Mouse (Mus musculus): Measurements from ENCODE around the gene Cntn1. TPM values are rescaled to one million over a fixed set of nuclear protein-coding genes. Genes with fewer than 3 reads are reported as not detected.

Cntn1 gene
- 2.1 TPM in 2 replicates for polyA plus RNA-seq (2016; fragmentation: Nextera tagmentation; extraction: Ambion mirVana)

DNA sequence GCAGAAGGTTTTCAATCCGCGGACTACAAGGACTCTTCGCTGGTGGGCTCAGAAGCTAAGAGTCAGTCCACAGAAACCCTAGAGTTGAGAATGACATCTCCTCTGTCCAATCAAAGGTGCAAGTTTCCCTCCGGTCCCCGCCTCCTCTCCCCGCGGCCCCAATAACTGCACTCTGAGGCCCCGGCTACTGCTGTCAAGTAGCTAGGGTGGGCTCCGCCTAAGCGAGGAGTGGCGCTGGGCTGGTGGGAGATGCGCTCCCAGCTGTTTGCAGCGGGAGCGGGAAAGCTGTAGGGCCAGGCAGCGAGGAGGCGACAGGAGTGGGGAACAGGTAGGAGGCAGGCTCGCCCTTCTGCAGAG lies at the start of gene Cntn1:
Gene Cntn1, plus strand, starts transcription at position 170 of the 357 bp plus-strand sequence.
- peak within 1 kb of the TSS; percentile 44 for H3K27ac ChIP-seq (replicated peaks)

DNA sequence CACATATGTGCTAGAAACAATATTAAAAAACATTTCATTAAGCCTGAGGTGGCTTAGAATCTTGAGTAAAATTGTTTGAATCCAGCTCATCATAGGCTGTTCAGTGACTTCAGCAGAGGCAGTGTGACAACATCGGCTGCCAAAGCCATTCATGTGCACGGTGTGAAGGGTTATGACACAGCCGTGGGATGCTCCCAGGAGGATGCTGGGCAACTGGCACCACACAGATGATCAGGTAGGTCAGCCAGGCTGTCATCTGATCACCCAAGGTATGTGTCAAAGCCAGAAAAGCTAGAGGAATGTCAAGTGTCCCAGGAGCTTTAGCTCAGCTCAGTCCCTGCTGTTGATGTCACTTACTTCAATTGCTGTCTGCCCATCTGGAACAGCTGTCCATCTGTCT lies 49.5 kb upstream of the Cntn1 start:
- Histone ChIP-seq H3K9me3 (no peaks in the 10 kb centered on the region), H3K36me3 (replicated peaks) (no peaks in the 10 kb centered on the region), H3K4me3 (no peak overlapping the region), H3K27ac (replicated peaks) (no peak overlapping the region), H3K27me3 (replicated peaks; ENCODE audit: low read depth, poor library complexity, severe bottlenecking) (no peaks in the 10 kb centered on the region), H3K4me1 (no peaks in the 10 kb centered on the region)
- no peak for DNase-seq (ENCODE audit: low spot score)
- 81% methylated on average over 3 of the region's 3 CpGs for WGBS

More for the DNA sequence above, at the start of gene Cntn1:
- no peaks in the 10 kb centered on the region for H3K9me3 ChIP-seq
- H3K27me3 ChIP-seq (replicated peaks; ENCODE audit: low read depth, poor library complexity, severe bottlenecking), result peaks cover 33% of the 10 kb centered on the region
- DNase-seq (ENCODE audit: low spot score), result peak; percentile 88
- peak within 1 kb of the TSS; percentile 64 for H3K4me3 ChIP-seq
- WGBS, result under 1% methylated on average over 17 of the region's 17 CpGs
- no peaks in the 10 kb centered on the region for H3K36me3 ChIP-seq (replicated peaks)
- peaks cover 16% of the 10 kb centered on the region for H3K4me1 ChIP-seq

DNA sequence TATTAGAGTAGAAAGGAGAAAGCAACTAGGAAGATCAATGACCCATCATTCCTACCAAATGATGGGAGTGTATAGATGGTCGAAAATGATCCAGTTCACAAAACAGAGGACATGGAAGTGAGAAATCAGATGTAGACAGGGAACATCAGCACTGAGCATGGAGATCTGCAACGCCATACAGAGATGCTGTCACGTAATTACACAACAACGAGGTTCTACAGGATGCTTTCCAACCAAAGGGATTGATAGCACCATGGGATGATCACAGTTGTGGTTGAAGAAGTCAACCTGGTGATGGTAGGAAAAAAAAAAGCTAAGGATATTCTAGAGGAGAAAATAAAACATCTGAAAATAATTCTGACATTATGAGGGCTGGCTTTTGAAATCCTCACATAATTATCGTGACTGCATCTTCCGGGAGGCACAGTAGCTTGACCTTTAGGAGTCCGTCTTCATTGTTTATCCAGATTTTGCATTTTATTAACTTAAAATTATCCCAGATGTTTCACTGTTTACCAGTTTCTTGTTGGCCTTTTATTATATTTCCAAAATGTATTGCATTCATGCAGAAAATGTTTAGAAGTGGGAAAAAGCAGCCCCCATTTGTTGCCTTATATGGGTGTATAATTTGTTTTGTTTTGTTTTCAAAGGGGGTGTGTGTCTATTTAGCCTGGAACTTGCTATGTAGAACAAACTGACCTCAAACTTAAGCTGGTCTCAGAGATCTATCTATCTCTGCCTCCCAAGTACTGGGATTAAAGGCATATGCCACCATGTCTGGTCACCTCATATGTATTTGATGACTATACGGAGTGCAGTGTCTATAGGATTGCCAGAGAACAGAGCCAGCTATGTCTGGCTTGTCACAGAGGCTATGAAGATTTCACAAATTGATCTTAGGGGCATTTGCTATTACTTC lies 38.5 kb upstream of the Cntn1 start:
- H3K9me3 ChIP-seq, result no peaks in the 10 kb centered on the region
- no peaks in the 10 kb centered on the region for H3K36me3 ChIP-seq (replicated peaks)
- H3K4me1 ChIP-seq, result no peaks in the 10 kb centered on the region
- DNase-seq (ENCODE audit: low spot score), result no peak
- no peaks in the 10 kb centered on the region for H3K27me3 ChIP-seq (replicated peaks; ENCODE audit: low read depth, poor library complexity, severe bottlenecking)
- no peak overlapping the region for H3K4me3 ChIP-seq
- WGBS, result 84% methylated on average over 8 of the region's 8 CpGs
- H3K27ac ChIP-seq (replicated peaks), result no peak overlapping the region

DNA sequence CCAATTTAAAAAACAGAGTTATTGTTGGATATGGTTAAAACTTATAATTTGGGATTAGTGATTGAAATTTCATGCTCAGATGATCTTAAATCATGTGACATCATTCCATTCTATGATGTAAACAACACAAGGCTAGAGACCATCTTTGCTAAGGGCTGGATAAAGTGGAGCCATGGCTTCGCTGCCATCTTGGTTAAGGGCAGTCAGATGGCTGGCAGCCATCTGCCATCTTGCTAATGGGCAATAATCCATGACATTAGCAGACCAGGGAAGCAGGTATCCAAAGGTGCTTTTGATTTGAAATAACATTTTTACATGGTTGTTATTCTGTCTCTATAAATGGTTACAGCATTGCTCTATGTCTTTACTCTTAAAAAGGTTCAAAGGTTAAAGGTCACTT lies 16.9 kb upstream of the Cntn1 start:
- Histone ChIP-seq H3K4me3 (no peak overlapping the region), H3K36me3 (replicated peaks) (no peaks in the 10 kb centered on the region), H3K27me3 (replicated peaks; ENCODE audit: low read depth, poor library complexity, severe bottlenecking) (no peaks in the 10 kb centered on the region), H3K4me1 (no peaks in the 10 kb centered on the region), H3K9me3 (no peaks in the 10 kb centered on the region), H3K27ac (replicated peaks) (no peak overlapping the region)
- DNase-seq (ENCODE audit: low spot score), result no peak
- WGBS, result 88% methylated on average over 1 of the region's 1 CpGs

DNA sequence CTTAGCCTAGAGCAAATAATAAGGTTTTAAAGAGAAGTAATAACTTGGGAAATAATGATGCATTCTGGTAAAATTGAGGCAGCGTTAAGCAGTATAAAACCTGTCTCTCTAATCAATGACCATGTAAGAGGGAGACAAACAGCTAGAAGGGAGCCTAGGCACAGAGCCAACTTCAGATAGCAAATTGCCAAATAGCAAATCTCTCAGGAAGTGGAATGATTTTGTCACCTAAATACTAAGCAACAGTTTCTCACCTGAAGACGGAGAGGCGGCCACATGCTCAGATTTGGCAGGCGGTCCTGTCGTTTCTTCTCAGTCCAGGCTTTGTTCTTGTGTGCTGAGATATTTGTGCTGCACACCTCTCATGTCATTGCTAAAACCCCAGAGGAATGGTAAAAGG lies 8.4 kb upstream of the Cntn1 start:
- H3K36me3 ChIP-seq (replicated peaks), result no peaks in the 10 kb centered on the region
- no peak for DNase-seq (ENCODE audit: low spot score)
- H3K4me3 ChIP-seq, result no peak overlapping the region
- 93% methylated on average over 5 of the region's 5 CpGs for WGBS
- no peaks in the 10 kb centered on the region for H3K9me3 ChIP-seq
- H3K27me3 ChIP-seq (replicated peaks; ENCODE audit: low read depth, poor library complexity, severe bottlenecking), result no peaks in the 10 kb centered on the region
- no peaks in the 10 kb centered on the region for H3K4me1 ChIP-seq
- no peak overlapping the region for H3K27ac ChIP-seq (replicated peaks)

DNA sequence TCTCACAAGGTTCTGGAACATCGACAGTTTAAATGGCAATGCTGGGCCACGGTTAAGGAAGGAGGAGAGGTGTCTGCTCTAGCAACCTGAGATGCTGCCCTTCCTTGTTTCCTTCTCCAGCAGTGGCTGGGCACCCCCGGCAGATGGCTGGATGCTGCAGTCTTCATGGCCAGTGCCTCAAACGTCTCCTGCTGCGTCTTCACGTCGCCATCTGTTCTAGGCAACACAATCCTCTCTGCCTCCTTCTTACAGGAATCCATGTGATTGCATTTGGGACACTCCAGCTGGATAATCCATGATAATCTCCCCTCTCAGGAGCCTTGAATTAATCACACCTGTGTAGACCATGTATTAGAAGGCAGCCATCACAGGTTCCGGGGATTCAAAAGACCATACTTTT lies 4.9 kb upstream of the Cntn1 start:
- WGBS, result 88% methylated on average over 8 of the region's 8 CpGs
- DNase-seq (ENCODE audit: low spot score), result no peak
- H3K9me3 ChIP-seq, result no peaks in the 10 kb centered on the region

DNA sequence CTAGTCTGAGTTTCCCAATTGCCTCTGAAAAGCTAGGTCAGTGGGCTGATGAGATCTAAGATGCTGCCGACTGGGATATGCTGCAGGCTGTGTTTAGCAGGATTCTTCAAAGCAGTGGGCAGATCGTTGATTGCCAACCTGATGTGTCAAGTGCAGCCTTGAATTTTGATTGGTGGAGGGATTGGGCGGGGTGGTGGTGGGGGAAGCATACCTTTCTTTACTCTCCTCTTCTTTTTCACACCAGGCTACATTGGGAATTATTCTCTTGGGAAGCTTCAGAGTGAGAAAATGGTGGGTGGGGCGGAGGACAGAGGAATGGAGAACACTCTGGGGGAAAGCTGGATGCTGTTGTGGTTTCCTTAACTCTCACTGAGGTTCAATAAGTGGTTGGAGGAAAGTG lies 2.9 kb upstream of the Cntn1 start:
- Histone ChIP-seq H3K27ac (replicated peaks) (no peak overlapping the region), H3K4me1 (peaks cover 16% of the 10 kb centered on the region), H3K27me3 (replicated peaks; ENCODE audit: low read depth, poor library complexity, severe bottlenecking) (peaks cover 33% of the 10 kb centered on the region), H3K9me3 (no peaks in the 10 kb centered on the region), H3K4me3 (no peak overlapping the region), H3K36me3 (replicated peaks) (no peaks in the 10 kb centered on the region)
- DNase-seq (ENCODE audit: low spot score), result no peak
- 72% methylated on average over 4 of the region's 4 CpGs for WGBS

More for the DNA sequence above, 4.9 kb upstream of the Cntn1 start:
- H3K36me3 ChIP-seq (replicated peaks), result no peaks in the 10 kb centered on the region
- peaks cover 4% of the 10 kb centered on the region for H3K4me1 ChIP-seq
- no peak overlapping the region for H3K4me3 ChIP-seq
- H3K27me3 ChIP-seq (replicated peaks; ENCODE audit: low read depth, poor library complexity, severe bottlenecking), result peaks cover 18% of the 10 kb centered on the region
- no peak overlapping the region for H3K27ac ChIP-seq (replicated peaks)

DNA sequence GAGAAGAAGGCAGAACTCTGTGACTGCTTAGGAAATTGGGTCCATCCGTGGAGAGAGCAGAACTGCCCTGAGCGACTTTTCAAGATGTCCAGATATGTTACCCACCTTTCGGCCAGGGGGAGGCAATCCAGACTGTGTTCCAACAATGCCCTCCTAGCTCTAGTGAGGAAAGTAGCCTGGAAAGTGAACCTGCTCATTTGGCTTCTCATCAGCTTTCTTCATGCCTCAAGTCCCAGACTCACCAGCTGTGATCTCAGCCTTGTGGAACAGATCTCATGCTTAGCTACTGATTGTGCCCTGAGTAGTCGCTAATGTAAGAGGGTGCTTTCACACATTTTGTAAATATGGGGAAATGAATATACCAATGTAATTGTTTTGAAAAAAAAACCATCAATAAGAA lies 2.4 kb upstream of the Cntn1 start:
- H3K4me1 ChIP-seq, result peaks cover 16% of the 10 kb centered on the region
- H3K36me3 ChIP-seq (replicated peaks), result no peaks in the 10 kb centered on the region
- no peak for DNase-seq (ENCODE audit: low spot score)
- 85% methylated on average over 4 of the region's 4 CpGs for WGBS
- H3K27me3 ChIP-seq (replicated peaks; ENCODE audit: low read depth, poor library complexity, severe bottlenecking), result peaks cover 33% of the 10 kb centered on the region
- H3K4me3 ChIP-seq, result no peak overlapping the region
- H3K9me3 ChIP-seq, result no peaks in the 10 kb centered on the region
- no peak overlapping the region for H3K27ac ChIP-seq (replicated peaks)

DNA sequence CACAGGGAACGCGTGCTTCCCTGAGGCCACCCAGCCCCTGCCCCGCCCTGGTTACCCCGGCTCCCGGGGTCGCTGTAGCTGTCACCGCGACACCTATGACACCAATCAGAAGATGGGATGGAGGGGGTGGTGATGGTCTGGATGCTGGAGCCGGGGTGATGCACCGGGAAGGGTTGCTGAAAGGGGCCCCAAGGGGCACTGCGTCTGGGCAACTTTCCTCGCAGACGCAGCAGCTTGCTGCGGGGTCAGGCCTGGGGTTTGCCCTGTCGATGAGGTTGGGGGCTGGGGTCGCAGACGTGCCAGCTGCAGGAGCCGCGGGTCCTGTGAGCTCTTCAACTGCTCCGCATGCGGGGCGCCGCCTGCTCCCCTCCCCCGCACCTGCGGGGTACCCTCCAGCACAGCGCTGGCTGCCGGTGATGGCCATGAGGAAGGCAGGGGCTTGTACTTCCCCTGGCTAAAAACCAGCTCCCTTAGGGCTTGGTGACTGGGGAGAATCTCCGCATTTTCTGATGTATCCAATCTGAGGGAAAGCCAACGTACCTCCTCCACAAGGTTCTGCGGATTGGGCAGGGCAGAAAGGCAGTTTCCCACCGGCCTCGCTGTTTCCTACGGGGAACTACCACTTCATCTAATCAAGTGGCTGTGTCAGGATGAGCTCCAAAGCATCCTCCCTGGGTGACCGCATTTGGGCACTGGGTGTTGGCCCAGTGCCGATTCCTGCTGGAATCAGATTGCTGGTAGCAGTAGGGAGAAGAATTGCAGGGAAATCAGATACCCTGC lies 578 bp downstream of the Cntn1 start:
- Histone ChIP-seq H3K4me1 (peaks cover 16% of the 10 kb centered on the region), H3K9me3 (no peaks in the 10 kb centered on the region), H3K27me3 (replicated peaks; ENCODE audit: low read depth, poor library complexity, severe bottlenecking) (peaks cover 33% of the 10 kb centered on the region), H3K4me3 (peak overlapping the region; percentile 64), H3K27ac (replicated peaks) (peak overlapping the region; percentile 44), H3K36me3 (replicated peaks) (no peaks in the 10 kb centered on the region)
- peak; percentile 50 for DNase-seq (ENCODE audit: low spot score)
- WGBS, result under 1% methylated on average over 35 of the region's 35 CpGs

DNA sequence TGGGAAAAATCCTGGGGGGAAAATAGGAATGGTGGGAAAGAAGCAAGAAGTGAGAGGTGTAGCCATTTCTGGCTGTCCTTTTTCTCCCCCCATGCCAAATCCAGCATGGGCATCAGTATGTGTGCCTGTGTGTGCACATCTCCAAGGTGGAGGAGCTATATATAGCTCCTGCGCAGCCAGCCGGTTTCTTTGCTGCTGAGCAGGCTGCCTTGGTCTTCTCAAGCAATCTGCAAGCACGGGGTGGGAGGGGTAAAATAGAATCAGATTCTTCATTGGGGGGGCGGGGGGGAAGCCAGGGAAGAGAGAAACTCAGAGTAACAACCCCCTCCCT lies 1.1 kb downstream of the Cntn1 start:
- Histone ChIP-seq H3K27me3 (replicated peaks; ENCODE audit: low read depth, poor library complexity, severe bottlenecking) (peaks cover 33% of the 10 kb centered on the region), H3K36me3 (replicated peaks) (no peaks in the 10 kb centered on the region), H3K4me3 (peak overlapping the region; percentile 64), H3K4me1 (peaks cover 16% of the 10 kb centered on the region), H3K9me3 (no peaks in the 10 kb centered on the region), H3K27ac (replicated peaks) (no peak overlapping the region)
- WGBS, result 21% methylated on average over 4 of the region's 4 CpGs
- DNase-seq (ENCODE audit: low spot score), result no peak

DNA sequence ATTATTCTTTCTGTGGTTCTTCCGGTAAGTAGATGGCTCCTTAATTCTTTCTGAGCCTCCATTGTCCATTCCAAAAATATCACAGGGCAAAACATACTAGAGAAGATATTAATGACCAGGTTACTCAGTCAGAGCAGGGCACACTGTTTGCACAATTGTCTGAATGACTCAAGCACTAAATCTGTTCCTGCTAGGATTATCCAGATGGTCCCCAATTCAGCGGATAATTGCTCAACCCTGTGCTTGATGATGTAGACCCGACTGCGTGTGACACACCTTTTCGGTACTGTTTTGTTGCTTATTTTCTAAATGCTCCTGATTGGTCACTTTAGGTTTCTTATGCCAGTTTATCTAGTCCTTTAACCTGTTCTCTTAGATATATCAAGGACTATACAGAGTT lies 6.6 kb downstream of the Cntn1 start:
- H3K36me3 ChIP-seq (replicated peaks), result no peaks in the 10 kb centered on the region
- 95% methylated on average over 5 of the region's 5 CpGs for WGBS

DNA sequence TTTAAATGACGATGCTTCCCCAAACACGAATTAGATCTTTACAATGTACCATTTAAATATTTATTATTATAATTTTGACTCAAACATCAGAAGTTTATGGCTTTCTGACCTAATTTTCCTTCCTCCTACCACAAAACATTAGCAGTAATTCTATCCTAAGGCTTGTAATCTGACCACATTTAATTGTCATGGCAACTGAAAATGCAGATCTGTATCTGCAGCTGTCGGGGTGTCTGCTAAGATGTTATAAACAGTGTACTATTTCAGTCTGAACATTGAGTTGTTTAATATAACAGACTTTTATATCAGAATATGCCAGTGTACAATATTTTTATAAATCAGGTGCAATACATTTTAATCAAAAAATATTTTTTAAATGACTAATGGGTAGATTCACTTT lies 10.0 kb downstream of the Cntn1 start:
- no peaks in the 10 kb centered on the region for H3K27me3 ChIP-seq (replicated peaks; ENCODE audit: low read depth, poor library complexity, severe bottlenecking)
- WGBS, result 72% methylated on average over 3 of the region's 3 CpGs

More for the DNA sequence above, 6.6 kb downstream of the Cntn1 start:
- no peaks in the 10 kb centered on the region for H3K4me1 ChIP-seq
- no peak overlapping the region for H3K4me3 ChIP-seq
- no peak for DNase-seq (ENCODE audit: low spot score)
- H3K27me3 ChIP-seq (replicated peaks; ENCODE audit: low read depth, poor library complexity, severe bottlenecking), result peaks cover under 1% of the 10 kb centered on the region
- no peak overlapping the region for H3K27ac ChIP-seq (replicated peaks)
- no peaks in the 10 kb centered on the region for H3K9me3 ChIP-seq

DNA sequence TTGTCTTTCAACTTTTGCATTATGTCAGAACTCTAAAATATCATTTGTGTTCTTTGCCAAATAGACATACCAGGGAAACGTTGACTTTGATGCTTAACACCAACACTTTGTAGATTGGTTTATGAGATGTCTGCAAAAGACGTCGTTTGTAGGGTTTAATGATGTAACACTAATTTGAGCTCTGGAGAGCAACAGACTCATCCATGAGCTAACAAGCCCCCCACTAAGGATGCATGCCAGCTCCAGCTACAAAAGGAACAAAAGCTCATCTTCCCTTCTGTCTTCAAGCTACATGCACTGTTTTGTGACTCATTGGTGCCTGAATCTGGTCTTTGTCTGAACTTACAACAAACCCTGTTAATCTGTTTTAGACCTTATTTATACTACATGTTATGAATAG lies 28.5 kb downstream of the Cntn1 start:
- no peaks in the 10 kb centered on the region for H3K9me3 ChIP-seq
- H3K27ac ChIP-seq (replicated peaks), result no peak overlapping the region
- H3K4me3 ChIP-seq, result no peak overlapping the region
- H3K4me1 ChIP-seq, result no peaks in the 10 kb centered on the region
- H3K27me3 ChIP-seq (replicated peaks; ENCODE audit: low read depth, poor library complexity, severe bottlenecking), result no peaks in the 10 kb centered on the region
- DNase-seq (ENCODE audit: low spot score), result no peak
- H3K36me3 ChIP-seq (replicated peaks), result no peaks in the 10 kb centered on the region
- WGBS, result 80% methylated on average over 3 of the region's 3 CpGs

More for the DNA sequence above, 10.0 kb downstream of the Cntn1 start:
- no peaks in the 10 kb centered on the region for H3K4me1 ChIP-seq
- no peak for DNase-seq (ENCODE audit: low spot score)
- H3K9me3 ChIP-seq, result no peaks in the 10 kb centered on the region
- no peak overlapping the region for H3K27ac ChIP-seq (replicated peaks)
- no peaks in the 10 kb centered on the region for H3K36me3 ChIP-seq (replicated peaks)
- no peak overlapping the region for H3K4me3 ChIP-seq

Measured in embryonic facial prominence, embryonic 10.5 days (tissue).